Mouse (Mus musculus): Measurements from ENCODE around the gene Cadps2. TPM values are rescaled to one million over a fixed set of nuclear protein-coding genes. Genes with fewer than 3 reads are reported as not detected.

Gene Cadps2
- polyA plus RNA-seq, 1 experiment from 2014 or later, result 0.57 TPM

- ATAC-seq, result no peak
- WGBS, result 2% methylated on average over 5 of the region's 5 CpGs
These were observed 381.5 kb downstream of the Cadps2 start for GRCm38 (mm10) chr6:23457748-23458147.

GRCm38 (mm10) chr6:23453907-23454306 lies 385.3 kb downstream of the Cadps2 start:
- ATAC-seq, result no peak
- H3K4me3 ChIP-seq (ENCODE audit: low read length), result no peak overlapping the region
- no peaks in the 10 kb centered on the region for H3K27me3 ChIP-seq (replicated peaks; ENCODE audit: control insufficient read depth, insufficient read depth, low read length)
- WGBS, result 50% methylated on average over 5 of the region's 5 CpGs
- no peak overlapping the region for H3K27ac ChIP-seq (ENCODE audit: low read length)
- no peaks in the 10 kb centered on the region for H3K36me3 ChIP-seq (ENCODE audit: control insufficient read depth, insufficient read depth, low read length)
- no peaks in the 10 kb centered on the region for H3K4me1 ChIP-seq (ENCODE audit: control insufficient read depth, insufficient read depth, low read length)
- no peak overlapping the region for H3K4me2 ChIP-seq (ENCODE audit: low read depth, low read length)
- H3K9ac ChIP-seq (ENCODE audit: low read depth, low read length), result no peak overlapping the region
- no peaks in the 10 kb centered on the region for H3K9me3 ChIP-seq (ENCODE audit: control insufficient read depth, low read length)

More at GRCm38 (mm10) chr6:23457748-23458147, 381.5 kb downstream of the Cadps2 start:
- Histone ChIP-seq H3K4me2 (ENCODE audit: low read depth, low read length) (no peak overlapping the region), H3K4me3 (ENCODE audit: low read length) (no peak overlapping the region), H3K4me1 (ENCODE audit: control insufficient read depth, insufficient read depth, low read length) (no peaks in the 10 kb centered on the region), H3K27me3 (replicated peaks; ENCODE audit: control insufficient read depth, insufficient read depth, low read length) (no peaks in the 10 kb centered on the region), H3K27ac (ENCODE audit: low read length) (no peak overlapping the region), H3K9ac (ENCODE audit: low read depth, low read length) (no peak overlapping the region), H3K36me3 (ENCODE audit: control insufficient read depth, insufficient read depth, low read length) (no peaks in the 10 kb centered on the region), H3K9me3 (ENCODE audit: control insufficient read depth, low read length) (no peaks in the 10 kb centered on the region)

GRCm38 (mm10) chr6:23439897-23440296 lies 399.3 kb downstream of the Cadps2 start:
- H3K9me3 ChIP-seq (ENCODE audit: control insufficient read depth, low read length), result no peaks in the 10 kb centered on the region
- WGBS, result 59% methylated on average over 3 of the region's 3 CpGs
- H3K27ac ChIP-seq (ENCODE audit: low read length), result no peak overlapping the region
- H3K36me3 ChIP-seq (ENCODE audit: control insufficient read depth, insufficient read depth, low read length), result no peaks in the 10 kb centered on the region
- no peak overlapping the region for H3K4me2 ChIP-seq (ENCODE audit: low read depth, low read length)
- H3K4me1 ChIP-seq (ENCODE audit: control insufficient read depth, insufficient read depth, low read length), result no peaks in the 10 kb centered on the region
- no peak for ATAC-seq
- no peaks in the 10 kb centered on the region for H3K27me3 ChIP-seq (replicated peaks; ENCODE audit: control insufficient read depth, insufficient read depth, low read length)
- no peak overlapping the region for H3K4me3 ChIP-seq (ENCODE audit: low read length)
- H3K9ac ChIP-seq (ENCODE audit: low read depth, low read length), result no peak overlapping the region

GRCm38 (mm10) chr6:23410256-23411049 lies 428.8 kb downstream of the Cadps2 start:
- H3K9ac ChIP-seq (ENCODE audit: low read depth, low read length), result no peak overlapping the region
- 6% methylated on average over 12 of the region's 12 CpGs for WGBS
- no peaks in the 10 kb centered on the region for H3K27me3 ChIP-seq (replicated peaks; ENCODE audit: control insufficient read depth, insufficient read depth, low read length)
- H3K4me1 ChIP-seq (ENCODE audit: control insufficient read depth, insufficient read depth, low read length), result no peaks in the 10 kb centered on the region
- H3K27ac ChIP-seq (ENCODE audit: low read length), result no peak overlapping the region
- no peak overlapping the region for H3K4me3 ChIP-seq (ENCODE audit: low read length)
- H3K36me3 ChIP-seq (ENCODE audit: control insufficient read depth, insufficient read depth, low read length), result no peaks in the 10 kb centered on the region
- no peak overlapping the region for H3K4me2 ChIP-seq (ENCODE audit: low read depth, low read length)
- no peaks in the 10 kb centered on the region for H3K9me3 ChIP-seq (ENCODE audit: control insufficient read depth, low read length)
- ATAC-seq, result no peak

GRCm38 (mm10) chr6:23394131-23394530 lies 445.1 kb downstream of the Cadps2 start:
- Histone ChIP-seq H3K9me3 (ENCODE audit: control insufficient read depth, low read length) (no peaks in the 10 kb centered on the region), H3K27me3 (replicated peaks; ENCODE audit: control insufficient read depth, insufficient read depth, low read length) (no peaks in the 10 kb centered on the region), H3K27ac (ENCODE audit: low read length) (no peak overlapping the region), H3K36me3 (ENCODE audit: control insufficient read depth, insufficient read depth, low read length) (no peaks in the 10 kb centered on the region), H3K4me1 (ENCODE audit: control insufficient read depth, insufficient read depth, low read length) (no peaks in the 10 kb centered on the region), H3K4me3 (ENCODE audit: low read length) (no peak overlapping the region), H3K4me2 (ENCODE audit: low read depth, low read length) (no peak overlapping the region), H3K9ac (ENCODE audit: low read depth, low read length) (no peak overlapping the region)
- ATAC-seq, result no peak
- WGBS, result 61% methylated on average over 2 of the region's 2 CpGs

- Histone ChIP-seq H3K9me3 (ENCODE audit: control insufficient read depth, low read length) (no peaks in the 10 kb centered on the region), H3K36me3 (ENCODE audit: control insufficient read depth, insufficient read depth, low read length) (no peaks in the 10 kb centered on the region), H3K4me1 (ENCODE audit: control insufficient read depth, insufficient read depth, low read length) (no peaks in the 10 kb centered on the region), H3K27me3 (replicated peaks; ENCODE audit: control insufficient read depth, insufficient read depth, low read length) (no peaks in the 10 kb centered on the region), H3K4me3 (ENCODE audit: low read length) (no peak overlapping the region), H3K9ac (ENCODE audit: low read depth, low read length) (no peak overlapping the region), H3K27ac (ENCODE audit: low read length) (no peak overlapping the region), H3K4me2 (ENCODE audit: low read depth, low read length) (no peak overlapping the region)
- no peak for ATAC-seq
- 77% methylated on average over 4 of the region's 4 CpGs for WGBS
These were observed 446.5 kb downstream of the Cadps2 start for GRCm38 (mm10) chr6:23392711-23393110.

GRCm38 (mm10) chr6:23386711-23387110 lies 452.5 kb downstream of the Cadps2 start:
- no peak overlapping the region for H3K9ac ChIP-seq (ENCODE audit: low read depth, low read length)
- no peak for ATAC-seq
- no peaks in the 10 kb centered on the region for H3K36me3 ChIP-seq (ENCODE audit: control insufficient read depth, insufficient read depth, low read length)
- no peak overlapping the region for H3K4me2 ChIP-seq (ENCODE audit: low read depth, low read length)
- WGBS, result 45% methylated on average over 5 of the region's 5 CpGs
- no peaks in the 10 kb centered on the region for H3K4me1 ChIP-seq (ENCODE audit: control insufficient read depth, insufficient read depth, low read length)
- no peak overlapping the region for H3K4me3 ChIP-seq (ENCODE audit: low read length)
- no peaks in the 10 kb centered on the region for H3K9me3 ChIP-seq (ENCODE audit: control insufficient read depth, low read length)
- no peaks in the 10 kb centered on the region for H3K27me3 ChIP-seq (replicated peaks; ENCODE audit: control insufficient read depth, insufficient read depth, low read length)
- no peak overlapping the region for H3K27ac ChIP-seq (ENCODE audit: low read length)

- no peak overlapping the region for H3K9ac ChIP-seq (ENCODE audit: low read depth, low read length)
- no peak overlapping the region for H3K4me3 ChIP-seq (ENCODE audit: low read length)
- ATAC-seq, result no peak
- no peaks in the 10 kb centered on the region for H3K27me3 ChIP-seq (replicated peaks; ENCODE audit: control insufficient read depth, insufficient read depth, low read length)
- no peaks in the 10 kb centered on the region for H3K9me3 ChIP-seq (ENCODE audit: control insufficient read depth, low read length)
- no peak overlapping the region for H3K27ac ChIP-seq (ENCODE audit: low read length)
- H3K4me2 ChIP-seq (ENCODE audit: low read depth, low read length), result no peak overlapping the region
- no peaks in the 10 kb centered on the region for H3K4me1 ChIP-seq (ENCODE audit: control insufficient read depth, insufficient read depth, low read length)
- WGBS, result 44% methylated on average over 1 of the region's 1 CpGs
- no peaks in the 10 kb centered on the region for H3K36me3 ChIP-seq (ENCODE audit: control insufficient read depth, insufficient read depth, low read length)
These were observed 456.2 kb downstream of the Cadps2 start for GRCm38 (mm10) chr6:23383004-23383347.

- Histone ChIP-seq H3K4me3 (ENCODE audit: low read length) (no peak overlapping the region), H3K4me1 (ENCODE audit: control insufficient read depth, insufficient read depth, low read length) (no peaks in the 10 kb centered on the region), H3K27ac (ENCODE audit: low read length) (no peak overlapping the region), H3K4me2 (ENCODE audit: low read depth, low read length) (no peak overlapping the region), H3K36me3 (ENCODE audit: control insufficient read depth, insufficient read depth, low read length) (no peaks in the 10 kb centered on the region), H3K27me3 (replicated peaks; ENCODE audit: control insufficient read depth, insufficient read depth, low read length) (no peaks in the 10 kb centered on the region), H3K9me3 (ENCODE audit: control insufficient read depth, low read length) (no peaks in the 10 kb centered on the region), H3K9ac (ENCODE audit: low read depth, low read length) (no peak overlapping the region)
- WGBS, result 43% methylated on average over 12 of the region's 12 CpGs
- no peak for ATAC-seq
These were observed 456.8 kb downstream of the Cadps2 start for GRCm38 (mm10) chr6:23382283-23383003.
